Mouse (Mus musculus) thymus, adult 2 months (tissue): ENCODE data around the gene Rngtt.
"Not testable (repeated sequence)": the region's sequence is repeated elsewhere in the genome, so short reads cannot be mapped to it uniquely, and the experiment has no call there.

Source experiments
- CTCF ChIP-seq: fragments of 200-500 bp; IDR thresholded peaks from 2 replicates; pipeline ENCODE4 v1.5.1; 2012; ENCODE audit warnings: mild to moderate bottlenecking, control low read depth, low read length, moderate library complexity, borderline replicate concordance; ENCODE audit not compliant: control insufficient read depth, poor library complexity, insufficient read depth; ENCODE audit errors: extremely low read depth
- POLR2A ChIP-seq: fragments of 200-500 bp; IDR thresholded peaks from 2 replicates; pipeline ENCODE4 v1.6.1; 2012; ENCODE audit warnings: mild to moderate bottlenecking, low read length, control low read depth, moderate library complexity; ENCODE audit not compliant: control insufficient read depth, poor library complexity, insufficient read depth; ENCODE audit errors: extremely low read depth

DNA sequence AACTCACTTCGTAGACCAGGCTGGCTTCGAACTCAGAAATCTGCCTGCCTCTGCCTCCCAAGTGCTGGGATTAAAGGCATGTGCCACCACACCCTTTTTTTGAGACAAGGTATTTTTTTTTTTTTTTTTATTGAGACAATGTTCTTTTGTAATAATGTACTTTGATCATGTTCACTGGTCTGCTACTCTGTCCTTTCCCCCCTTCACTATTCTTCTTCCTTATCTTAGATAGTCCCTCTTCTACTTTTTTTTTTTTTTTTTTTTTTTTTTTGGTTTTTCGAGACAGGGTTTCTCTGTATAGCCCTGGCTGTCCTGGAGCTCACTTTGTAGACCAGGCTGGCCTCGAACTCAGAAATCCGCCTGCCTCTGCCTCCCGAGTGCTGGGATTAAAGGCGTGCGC lies 4.0 kb downstream of the Rngtt start:
- not testable (repeated sequence) for TF ChIP-seq CTCF, POLR2A
